Mouse (Mus musculus): ENCODE results near the gene Pde6c. TPM values are rescaled to one million over a fixed set of nuclear protein-coding genes. Genes with fewer than 3 reads are reported as not detected.

The Pde6c gene
- polyA plus RNA-seq, 1 experiment: not detected

GRCm38 (mm10) chr19:38112575-38112974 is 20.0 kb upstream of the Pde6c start:
- H3K27me3 ChIP-seq (ENCODE audit: control insufficient read depth, insufficient read depth, insufficient read length): no peaks in the 10 kb centered on the region
- H3K4me3 ChIP-seq (ENCODE audit: insufficient read depth, poor library complexity, severe bottlenecking): no peak overlapping the region
- H3K36me3 ChIP-seq (ENCODE audit: control insufficient read depth, insufficient read depth): no peaks in the 10 kb centered on the region
- H3ac ChIP-seq (ENCODE audit: control insufficient read depth, insufficient read length, low read depth): no peak overlapping the region
- H3K79me3 ChIP-seq (ENCODE audit: low read depth): no peaks in the 10 kb centered on the region
- no peak for TF ChIP-seq MAX (IDR thresholded peaks at IDR 0.05)
- no peak for TF ChIP-seq MYOG (IDR thresholded peaks at IDR 0.05; ENCODE audit: control insufficient read depth, extremely low read depth, insufficient read length)
- TF ChIP-seq MYOD1 (IDR thresholded peaks at IDR 0.05; ENCODE audit: control insufficient read depth, insufficient read length, low read depth): no peak
- TF ChIP-seq CEBPB (IDR thresholded peaks at IDR 0.05; ENCODE audit: low read depth): no peak
- no peak for TF ChIP-seq FOSL1 (IDR thresholded peaks at IDR 0.05; ENCODE audit: insufficient read depth, low read length, poor library complexity, severe bottlenecking)
- TF ChIP-seq CTCF (IDR thresholded peaks at IDR 0.05; ENCODE audit: control insufficient read depth, insufficient read depth, insufficient read length): no peak
- no peak for TF ChIP-seq USF1 (IDR thresholded peaks at IDR 0.05; ENCODE audit: low read depth)
- no peaks in the 10 kb centered on the region for H3K79me2 ChIP-seq (ENCODE audit: control insufficient read depth, insufficient read depth)

- no peaks in the 10 kb centered on the region for H3K36me3 ChIP-seq (ENCODE audit: control insufficient read depth, insufficient read depth)
- H3K27me3 ChIP-seq (ENCODE audit: control insufficient read depth, insufficient read depth, insufficient read length): no peaks in the 10 kb centered on the region
- no peak overlapping the region for H3K4me3 ChIP-seq (ENCODE audit: insufficient read depth, poor library complexity, severe bottlenecking)
- no peak for TF ChIP-seq MYOG (IDR thresholded peaks at IDR 0.05; ENCODE audit: control insufficient read depth, extremely low read depth, insufficient read length)
- no peak for TF ChIP-seq MYOD1 (IDR thresholded peaks at IDR 0.05; ENCODE audit: control insufficient read depth, insufficient read length, low read depth)
- no peak for TF ChIP-seq CEBPB (IDR thresholded peaks at IDR 0.05; ENCODE audit: low read depth)
- TF ChIP-seq USF1 (IDR thresholded peaks at IDR 0.05; ENCODE audit: low read depth): no peak
- TF ChIP-seq FOSL1 (IDR thresholded peaks at IDR 0.05; ENCODE audit: insufficient read depth, low read length, poor library complexity, severe bottlenecking): no peak
- TF ChIP-seq CTCF (IDR thresholded peaks at IDR 0.05; ENCODE audit: control insufficient read depth, insufficient read depth, insufficient read length): no peak
- TF ChIP-seq MAX (IDR thresholded peaks at IDR 0.05): no peak
- H3K79me3 ChIP-seq (ENCODE audit: low read depth): no peaks in the 10 kb centered on the region
- no peaks in the 10 kb centered on the region for H3K79me2 ChIP-seq (ENCODE audit: control insufficient read depth, insufficient read depth)
- no peak overlapping the region for H3ac ChIP-seq (ENCODE audit: control insufficient read depth, insufficient read length, low read depth)
Observed at GRCm38 (mm10) chr19:38114834-38115491, 17.6 kb upstream of the Pde6c start.

DNA sequence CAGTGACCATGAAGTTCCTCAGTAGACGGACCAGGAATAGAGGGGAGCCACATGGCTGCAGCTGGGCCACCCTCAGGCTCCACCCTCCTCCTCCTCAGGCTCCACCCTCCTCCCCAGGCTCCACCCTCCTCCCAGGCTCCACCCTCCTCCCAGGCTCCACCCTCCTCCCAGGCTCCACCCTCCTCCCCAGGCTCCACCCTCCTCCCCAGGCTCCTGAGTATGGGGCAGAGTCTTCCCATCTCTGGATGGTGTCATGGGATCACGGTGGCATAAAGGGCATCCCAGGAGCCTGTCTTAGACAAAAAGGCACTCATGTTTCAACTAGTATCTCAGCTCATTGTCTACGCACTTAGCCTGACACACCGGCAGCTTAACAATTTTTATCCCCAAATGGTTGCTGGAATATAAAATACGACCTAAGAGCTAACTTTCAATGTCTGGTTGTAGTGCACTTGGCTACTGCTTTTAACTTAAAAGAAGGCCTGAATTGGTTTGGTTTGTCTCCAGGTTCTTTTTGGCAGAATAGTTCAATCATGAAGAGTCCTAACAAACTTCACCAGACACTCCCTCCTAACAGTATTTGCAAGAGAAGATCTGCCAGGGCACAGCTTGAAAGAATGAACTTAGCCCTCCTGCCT is 12.3 kb upstream of the Pde6c start:
- no peak overlapping the region for H3ac ChIP-seq (ENCODE audit: control insufficient read depth, insufficient read length, low read depth)
- H3K79me3 ChIP-seq (ENCODE audit: low read depth): no peaks in the 10 kb centered on the region
- H3K27me3 ChIP-seq (ENCODE audit: control insufficient read depth, insufficient read depth, insufficient read length): peaks cover 17% of the 10 kb centered on the region
- H3K4me3 ChIP-seq (ENCODE audit: insufficient read depth, poor library complexity, severe bottlenecking): no peak overlapping the region
- TF ChIP-seq FOSL1 (IDR thresholded peaks at IDR 0.05; ENCODE audit: insufficient read depth, low read length, poor library complexity, severe bottlenecking): no peak
- no peak for TF ChIP-seq MYOD1 (IDR thresholded peaks at IDR 0.05; ENCODE audit: control insufficient read depth, insufficient read length, low read depth)
- no peak for TF ChIP-seq USF1 (IDR thresholded peaks at IDR 0.05; ENCODE audit: low read depth)
- TF ChIP-seq CTCF (IDR thresholded peaks at IDR 0.05; ENCODE audit: control insufficient read depth, insufficient read depth, insufficient read length): no peak
- no peak for TF ChIP-seq CEBPB (IDR thresholded peaks at IDR 0.05; ENCODE audit: low read depth)
- TF ChIP-seq MAX (IDR thresholded peaks at IDR 0.05): no peak
- TF ChIP-seq MYOG (IDR thresholded peaks at IDR 0.05; ENCODE audit: control insufficient read depth, extremely low read depth, insufficient read length): no peak
- H3K36me3 ChIP-seq (ENCODE audit: control insufficient read depth, insufficient read depth): no peaks in the 10 kb centered on the region
- no peaks in the 10 kb centered on the region for H3K79me2 ChIP-seq (ENCODE audit: control insufficient read depth, insufficient read depth)

DNA sequence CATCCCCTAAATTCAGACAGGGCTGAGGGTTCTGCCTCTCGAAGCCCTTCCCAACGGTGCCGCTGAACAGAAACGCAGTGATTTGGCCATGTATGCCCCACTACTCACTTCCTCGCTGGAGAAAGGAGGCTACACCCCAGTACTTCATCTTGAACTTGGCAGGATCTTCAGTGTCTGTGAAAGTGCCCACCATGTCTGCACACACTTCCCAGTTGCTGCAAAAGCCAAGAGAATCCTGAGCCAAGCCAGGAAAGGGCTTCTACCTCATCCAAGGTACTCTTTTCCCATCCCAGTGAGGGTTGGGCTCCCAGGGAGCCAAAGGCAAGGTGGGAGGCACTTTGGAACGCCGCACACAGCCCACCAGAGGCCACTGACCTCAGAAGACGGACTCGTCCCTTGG is 8.7 kb upstream of the Pde6c start:
- Histone ChIP-seq H3K79me2 (ENCODE audit: control insufficient read depth, insufficient read depth) (no peaks in the 10 kb centered on the region), H3K79me3 (ENCODE audit: low read depth) (no peaks in the 10 kb centered on the region), H3K27me3 (ENCODE audit: control insufficient read depth, insufficient read depth, insufficient read length) (peaks cover 22% of the 10 kb centered on the region), H3K36me3 (ENCODE audit: control insufficient read depth, insufficient read depth) (no peaks in the 10 kb centered on the region), H3K4me3 (ENCODE audit: insufficient read depth, poor library complexity, severe bottlenecking) (no peak overlapping the region), H3ac (ENCODE audit: control insufficient read depth, insufficient read length, low read depth) (no peak overlapping the region)
- no peak for TF ChIP-seq CTCF (IDR thresholded peaks at IDR 0.05; ENCODE audit: control insufficient read depth, insufficient read depth, insufficient read length)
- TF ChIP-seq MYOD1 (IDR thresholded peaks at IDR 0.05; ENCODE audit: control insufficient read depth, insufficient read length, low read depth): no peak
- TF ChIP-seq USF1 (IDR thresholded peaks at IDR 0.05; ENCODE audit: low read depth): no peak
- TF ChIP-seq FOSL1 (IDR thresholded peaks at IDR 0.05; ENCODE audit: insufficient read depth, low read length, poor library complexity, severe bottlenecking): no peak
- TF ChIP-seq MAX (IDR thresholded peaks at IDR 0.05): no peak
- no peak for TF ChIP-seq MYOG (IDR thresholded peaks at IDR 0.05; ENCODE audit: control insufficient read depth, extremely low read depth, insufficient read length)
- TF ChIP-seq CEBPB (IDR thresholded peaks at IDR 0.05; ENCODE audit: low read depth): no peak

GRCm38 (mm10) chr19:38124401-38125218 is 8.0 kb upstream of the Pde6c start:
- Histone ChIP-seq H3K79me3 (ENCODE audit: low read depth) (no peaks in the 10 kb centered on the region), H3K79me2 (ENCODE audit: control insufficient read depth, insufficient read depth) (no peaks in the 10 kb centered on the region), H3K36me3 (ENCODE audit: control insufficient read depth, insufficient read depth) (no peaks in the 10 kb centered on the region), H3K4me3 (ENCODE audit: insufficient read depth, poor library complexity, severe bottlenecking) (no peak overlapping the region), H3ac (ENCODE audit: control insufficient read depth, insufficient read length, low read depth) (no peak overlapping the region), H3K27me3 (ENCODE audit: control insufficient read depth, insufficient read depth, insufficient read length) (peaks cover 22% of the 10 kb centered on the region)
- TF ChIP-seq CTCF (IDR thresholded peaks at IDR 0.05; ENCODE audit: control insufficient read depth, insufficient read depth, insufficient read length) (no peak), MAX (IDR thresholded peaks at IDR 0.05) (no peak), MYOD1 (IDR thresholded peaks at IDR 0.05; ENCODE audit: control insufficient read depth, insufficient read length, low read depth) (no peak), CEBPB (IDR thresholded peaks at IDR 0.05; ENCODE audit: low read depth) (no peak), USF1 (IDR thresholded peaks at IDR 0.05; ENCODE audit: low read depth) (no peak), FOSL1 (IDR thresholded peaks at IDR 0.05; ENCODE audit: insufficient read depth, low read length, poor library complexity, severe bottlenecking) (no peak), MYOG (IDR thresholded peaks at IDR 0.05; ENCODE audit: control insufficient read depth, extremely low read depth, insufficient read length) (no peak)
